ENCODE assay signal across 26 mouse cellular contexts in genomic region chr8:119501598-119501997, GRCm38 (mm10). TPM values are rescaled to one million over a fixed set of nuclear protein-coding genes. Genes with fewer than 3 reads are reported as not detected.
DNase-seq lines count a peak whose midpoint lies in the region; ATAC-seq and TF ChIP-seq lines count a peak whose summit lies in the region.
"Had no signal": no experiment of that assay in that cellular context is flagged by ENCODE, and none has a peak within 500 bp of the region (broad histone marks: within the 10 kb centered on the region; RNA-seq: fewer than 3 reads in every experiment).

TSS of gene Slc38a8 (minus strand) at chr8:119501698.

- ATAC-seq in heart, embryonic 12.5 days (ENCODE audit: insufficient number of reproducible peaks, low FRiP score) = no peak
- ATAC-seq in kidney, embryonic 16.5 days (ENCODE audit: low FRiP score, low TSS enrichment) = no peak
- ATAC-seq in limb, embryonic 14.5 days (ENCODE audit: low FRiP score, low read depth) = no peak
- ATAC-seq: CD4-positive, CD25-positive, alpha-beta regulatory T cell, adult 4 months; forebrain, embryonic 14.5 days; hindbrain, embryonic 16.5 days; intestine, embryonic 15.5 days had no signal

- H3K27me3 ChIP-seq in heart, embryonic 12.5 days (replicated peaks) = peaks cover 49% of the 10 kb centered on the region
- no peaks in the 10 kb centered on the region for H3K27me3 ChIP-seq in kidney, embryonic 16.5 days (ENCODE audit: insufficient read depth, low read length)
- H3K27me3 ChIP-seq in limb, embryonic 10.5 days (ENCODE audit: low read depth, poor library complexity, severe bottlenecking) = peaks cover 11% of the 10 kb centered on the region; the same call in 1 of the 2 replicates
- H3K27me3 ChIP-seq in limb, embryonic 14.5 days (ENCODE audit: control insufficient read depth, insufficient read depth, low read length) = no peaks in the 10 kb centered on the region
- H3K27me3 ChIP-seq: intestine, embryonic 15.5 days had no signal

- WGBS in heart, embryonic 12.5 days = 45% methylated on average over 5 of the region's 5 CpGs
- WGBS in kidney, embryonic 16.5 days = 43% methylated on average over 5 of the region's 5 CpGs
- whole genome bisulfite sequencing in limb, embryonic 10.5 days = 13% methylated on average over 5 of the region's 5 CpGs
- WGBS in limb, embryonic 14.5 days = 19% methylated on average over 5 of the region's 5 CpGs

- no peak for TF ChIP-seq POLR2A in limb, embryonic 14.5 days (IDR thresholded peaks at IDR 0.05; ENCODE audit: borderline replicate concordance, extremely low read depth, insufficient read depth, insufficient read length)

- H3K9ac ChIP-seq in heart, embryonic 12.5 days = 0 out of 2 replicates have a peak within 1 kb of the TSS, but pooled peaks have one; percentile 17
- 0 out of 2 replicates have a peak within 1 kb of the TSS, but pooled peaks have one; percentile 1 for H3K9ac ChIP-seq in kidney, embryonic 16.5 days (replicated peaks; ENCODE audit: low read length)
- H3K9ac ChIP-seq in limb, embryonic 14.5 days (ENCODE audit: low read depth, low read length, severe bottlenecking) = 0 out of 2 replicates have a peak within 1 kb of the TSS, but pooled peaks have one; percentile 21
- H3K9ac ChIP-seq: hindbrain, embryonic 12.5 days; intestine, embryonic 15.5 days had no signal

- no peak within 1 kb of the TSS for H3K4me3 ChIP-seq in heart, embryonic 12.5 days
- no peak within 1 kb of the TSS for H3K4me3 ChIP-seq in kidney, embryonic 16.5 days (ENCODE audit: low read length)
- no peak within 1 kb of the TSS for H3K4me3 ChIP-seq in limb, embryonic 10.5 days
- no peak within 1 kb of the TSS for H3K4me3 ChIP-seq in limb, embryonic 14.5 days (replicated peaks; ENCODE audit: low read length)
- H3K4me3 ChIP-seq: hindbrain, embryonic 12.5 days; intestine, embryonic 15.5 days had no signal

- intact Hi-C loops in heart, postnatal 14 days (cut with DNase I) = no loop called here
- intact Hi-C loops in gastrocnemius, postnatal 14 days (cut with DNase I; ENCODE audit: low total_unique reads) = no loop called here

- peaks cover 8% of the 10 kb centered on the region; the same call in 1 of the 2 replicates for H3K36me3 ChIP-seq in heart, embryonic 12.5 days
- peaks cover 4% of the 10 kb centered on the region; the same call in 1 of the 2 replicates for H3K36me3 ChIP-seq in kidney, embryonic 16.5 days (ENCODE audit: insufficient read depth, low read length)
- peaks cover 15% of the 10 kb centered on the region for H3K36me3 ChIP-seq in limb, embryonic 10.5 days
- peaks cover 7% of the 10 kb centered on the region; the same call in 1 of the 2 replicates for H3K36me3 ChIP-seq in limb, embryonic 14.5 days (ENCODE audit: control insufficient read depth, insufficient read depth, low read length)
- H3K36me3 ChIP-seq: intestine, embryonic 15.5 days had no signal

- no peaks in the 10 kb centered on the region for H3K9me3 ChIP-seq in heart, embryonic 12.5 days (replicated peaks)
- H3K9me3 ChIP-seq in kidney, embryonic 16.5 days (ENCODE audit: low read length) = no peaks in the 10 kb centered on the region
- no peaks in the 10 kb centered on the region for H3K9me3 ChIP-seq in limb, embryonic 10.5 days (replicated peaks)
- H3K9me3 ChIP-seq in limb, embryonic 14.5 days (ENCODE audit: control insufficient read depth, low read length) = no peaks in the 10 kb centered on the region
- H3K9me3 ChIP-seq: hindbrain, embryonic 12.5 days; intestine, embryonic 15.5 days had no signal

- no peak for DNase-seq in heart, postnatal 14 days
- DNase-seq in kidney, adult 8-10 months = no peak
- no peak for DNase-seq in limb, embryonic 10.5 days (ENCODE audit: low spot score)
- DNase-seq in limb, embryonic 14.5 days (ENCODE audit: low spot score) = no peak
- DNase-seq in gastrocnemius, postnatal 14 days = no peak
- DNase-seq: adrenal gland, adult 8-10 months; adrenal gland, postnatal 25 days; cerebellum, adult 8-10 months; embryo, embryonic 11 days; gastrocnemius, postnatal 36 days; heart, postnatal 4 days; kidney, adult 11 months had no signal

- H3K4me1 ChIP-seq in heart, embryonic 12.5 days (replicated peaks) = peaks cover 28% of the 10 kb centered on the region
- H3K4me1 ChIP-seq in kidney, embryonic 16.5 days (ENCODE audit: insufficient read depth, low read length) = 0 out of 2 replicates have a peak, but pooled peaks cover 6% of the 10 kb centered on the region
- peaks cover 78% of the 10 kb centered on the region for H3K4me1 ChIP-seq in limb, embryonic 10.5 days
- 0 out of 2 replicates have a peak, but pooled peaks cover 2% of the 10 kb centered on the region for H3K4me1 ChIP-seq in limb, embryonic 14.5 days (ENCODE audit: control insufficient read depth, insufficient read depth, low read length)
- H3K4me1 ChIP-seq: intestine, embryonic 15.5 days had no signal

- no peak within 1 kb of the TSS for H3K4me2 ChIP-seq in heart, embryonic 12.5 days
- H3K4me2 ChIP-seq in kidney, embryonic 16.5 days (replicated peaks; ENCODE audit: low read depth, low read length) = no peak within 1 kb of the TSS
- H3K4me2 ChIP-seq in limb, embryonic 14.5 days (replicated peaks; ENCODE audit: low read depth, low read length, severe bottlenecking) = no peak within 1 kb of the TSS
- H3K4me2 ChIP-seq: hindbrain, embryonic 12.5 days; intestine, embryonic 15.5 days had no signal

- H3K27ac ChIP-seq in heart, embryonic 12.5 days (ENCODE audit: poor library complexity, severe bottlenecking) = no peak within 1 kb of the TSS
- H3K27ac ChIP-seq in kidney, embryonic 16.5 days (ENCODE audit: low read length) = no peak within 1 kb of the TSS
- peak within 1 kb of the TSS; percentile 74 for H3K27ac ChIP-seq in limb, embryonic 10.5 days
- H3K27ac ChIP-seq in limb, embryonic 14.5 days (replicated peaks; ENCODE audit: low read depth, low read length) = no peak within 1 kb of the TSS
- H3K27ac ChIP-seq: hindbrain, embryonic 12.5 days; intestine, embryonic 15.5 days had no signal

RNA-seq across cellular contexts. Expression of gene Slc38a8, which starts in this region (rescaled TPM):
- not detected in 2 replicates for polyA plus RNA-seq in heart, embryonic 12.5 days (2016; fragmentation: Nextera tagmentation; extraction: Ambion mirVana)
- not detected for total RNA-seq in heart, postnatal 14 days (2021)
- 0.13 TPM in 1 of 2 replicates, not detected in the other for polyA plus RNA-seq in kidney, embryonic 16.5 days (2015; fragmentation: Nextera tagmentation; extraction: Ambion mirVana)
- 0.05 and 0.11 TPM in 2 replicates for polyA plus RNA-seq in limb, embryonic 10.5 days (2016; fragmentation: Nextera tagmentation; extraction: Ambion mirVana)
- polyA plus RNA-seq in limb, embryonic 14.5 days (2012; rRNA removed) = 0.29 and 0.51 TPM in 2 replicates
- not detected in 2 replicates for polyA plus RNA-seq in limb, embryonic 14.5 days (2014; fragmentation: Nextera tagmentation; extraction: Ambion mirVana)
- total RNA-seq in gastrocnemius, postnatal 14 days (2021) = not detected
- total RNA-seq: adrenal gland, postnatal 25 days; gastrocnemius, adult 8-10 months; gastrocnemius, postnatal 36 days; granulocyte monocyte progenitor cell, adult 5-6 weeks; heart, adult 8-10 months; heart, postnatal 4 days; MEL had no signal
- polyA plus RNA-seq: C2C12; CD4-positive, CD25-positive, alpha-beta regulatory T cell, adult 4 months; forebrain, embryonic 14.5 days; heart, embryonic 14.5 days; heart, postnatal 0 days; hindbrain, embryonic 16.5 days had no signal
